Mouse (Mus musculus) heart, postnatal 0 days (tissue): ENCODE data around the gene Cited4. TPM values are rescaled to one million over a fixed set of nuclear protein-coding genes. Genes with fewer than 3 reads are reported as not detected.

Experiments used
- ATAC-seq: fragments of 200-750 bp; cut with Nextera tagmentation; 2 replicates; pipeline ENCODE4 v1.8.0; 2017; ENCODE audit warnings: low read depth, moderate number of reproducible peaks, moderate library complexity; ENCODE audit not compliant: insufficient read depth
- DNase-seq: peaks from one replicate; pipeline ENCODE4 v3.0.0-alpha.2; 2016; ENCODE audit warnings: low spot score
- H3K27ac ChIP-seq: fragments of 300-500 bp; sonication (generic); 2 replicates; pipeline ENCODE4 v1.5.1; 2014; ENCODE audit warnings: low read depth, mild to moderate bottlenecking
- H3K27me3 ChIP-seq: fragments of 300-500 bp; sonication (generic); 2 replicates; pipeline ENCODE4 v1.6.1; 2014; ENCODE audit warnings: low read length, mixed read lengths; ENCODE audit not compliant: control insufficient read depth, insufficient read depth
- H3K36me3 ChIP-seq: fragments of 300-500 bp; sonication (generic); replicated peaks from 2 replicates; pipeline ENCODE4 v1.6.1; 2014; ENCODE audit warnings: low read length, mixed read lengths; ENCODE audit not compliant: control insufficient read depth, insufficient read depth
- H3K4me1 ChIP-seq: fragments of 300-500 bp; sonication (generic); 2 replicates; pipeline ENCODE4 v1.6.1; 2014; ENCODE audit warnings: antibody characterized with exemption; ENCODE audit not compliant: control insufficient read depth, insufficient read depth
- H3K4me2 ChIP-seq: fragments of 300-500 bp; sonication (generic); 2 replicates; pipeline ENCODE4 v1.6.1; 2014; ENCODE audit warnings: low read depth, mild to moderate bottlenecking, low read length, moderate library complexity
- H3K4me3 ChIP-seq: fragments of 300-500 bp; sonication (generic); 2 replicates; pipeline ENCODE4 v1.5.1; 2014; ENCODE audit warnings: low read depth, low read length
- H3K9ac ChIP-seq: fragments of 300-500 bp; sonication (generic); replicated peaks from 2 replicates; pipeline ENCODE4 v1.6.1; 2014; ENCODE audit warnings: low read depth, low read length, mixed read lengths
- H3K9me3 ChIP-seq: fragments of 300-500 bp; sonication (generic); replicated peaks from 2 replicates; pipeline ENCODE4 v1.6.1; 2016; ENCODE audit warnings: low read length; ENCODE audit not compliant: control insufficient read depth
- CTCF ChIP-seq: IDR thresholded peaks from 2 replicates; pipeline ENCODE4 v1.5.1; 2016; ENCODE audit warnings: antibody characterized with exemption, control low read depth, low read depth
- EP300 ChIP-seq: IDR thresholded peaks from 2 replicates; pipeline ENCODE4 v1.6.1; 2016; ENCODE audit warnings: antibody characterized with exemption, low read depth
- WGBS: fragments of 180-500 bp; shearing (Covaris S2); extraction: QIAGEN DNeasy Blood & Tissue Kit; methylation state at CpG from one replicate; pipeline ENCODE4 v1.1.7; 2014; 5-methylcytosine and 5-hydroxymethylcytosine counted together
- polyA plus RNA-seq: library from polyadenylated mRNA; unstranded; fragments of >200 nt; fragmentation: Nextera tagmentation; extraction: Ambion mirVana; gene quantifications from 2 replicates; pipeline ENCODE4 v1.2.1, GENCODE M21; 2015
- total RNA-seq: library from RNA; depleted of rRNA; stranded (reverse); fragments of >200 nt; gene quantifications from 2 replicates; pipeline ENCODE4 v1.2.3, GENCODE M21; 2014; ENCODE audit warnings: low replicate concordance; rRNA removed

Cited4 gene
- 106 and 123 TPM in 2 replicates for total RNA-seq
- polyA plus RNA-seq = 51.0 and 74.0 TPM in 2 replicates

DNA sequence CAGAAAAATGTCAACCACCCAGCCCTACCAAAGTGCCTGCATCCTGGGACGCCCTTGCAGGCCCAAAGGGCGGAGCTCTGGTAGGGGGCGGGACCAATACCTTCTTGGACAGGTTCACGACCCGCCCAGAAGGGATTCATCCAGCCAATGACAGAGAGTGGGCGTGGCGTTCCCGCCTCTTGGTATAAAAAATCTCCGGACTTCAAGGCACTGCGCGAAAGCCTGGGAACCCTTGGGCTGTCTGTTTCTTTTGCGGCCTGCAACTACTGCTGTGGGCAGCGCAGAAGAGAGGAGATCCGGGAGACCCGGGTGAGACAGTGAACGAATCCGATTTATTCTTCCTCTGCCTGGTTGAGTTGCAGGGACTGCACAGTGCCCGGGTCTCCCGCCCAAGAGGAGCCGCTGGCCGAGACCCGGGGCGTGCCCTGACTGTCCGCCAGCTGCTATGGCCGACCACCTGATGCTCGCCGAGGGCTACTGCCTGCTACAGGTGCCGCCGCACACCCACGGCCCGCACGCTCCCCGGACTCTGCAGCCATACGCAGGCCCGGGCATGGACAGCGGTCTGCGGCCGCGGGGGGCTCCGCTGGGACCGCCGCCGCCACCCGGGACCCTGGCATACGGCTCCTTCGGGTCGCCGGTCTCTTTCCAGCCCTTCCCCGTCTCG is at the start of gene Cited4:
Gene Cited4, plus strand, starts transcription at position 215 of the 667 bp plus-strand sequence.
- peak; percentile 90 for ATAC-seq
- H3K27me3 ChIP-seq = no peaks in the 10 kb centered on the region
- no peaks in the 10 kb centered on the region for H3K36me3 ChIP-seq
- H3K4me3 ChIP-seq = peak within 1 kb of the TSS; percentile 84
- H3K9me3 ChIP-seq = no peaks in the 10 kb centered on the region; the same call in 1 of the 2 replicates
- H3K4me2 ChIP-seq = peak within 1 kb of the TSS; percentile 100
- H3K27ac ChIP-seq = peak within 1 kb of the TSS; percentile 93
- TF ChIP-seq EP300 (no peak), CTCF (no peak)
- H3K9ac ChIP-seq = peak within 1 kb of the TSS; percentile 92
- peaks cover 13% of the 10 kb centered on the region; the same call in 1 of the 2 replicates for H3K4me1 ChIP-seq
- DNase-seq = peak; percentile 96
- WGBS = 1% methylated on average over 49 of the region's 50 CpGs

DNA sequence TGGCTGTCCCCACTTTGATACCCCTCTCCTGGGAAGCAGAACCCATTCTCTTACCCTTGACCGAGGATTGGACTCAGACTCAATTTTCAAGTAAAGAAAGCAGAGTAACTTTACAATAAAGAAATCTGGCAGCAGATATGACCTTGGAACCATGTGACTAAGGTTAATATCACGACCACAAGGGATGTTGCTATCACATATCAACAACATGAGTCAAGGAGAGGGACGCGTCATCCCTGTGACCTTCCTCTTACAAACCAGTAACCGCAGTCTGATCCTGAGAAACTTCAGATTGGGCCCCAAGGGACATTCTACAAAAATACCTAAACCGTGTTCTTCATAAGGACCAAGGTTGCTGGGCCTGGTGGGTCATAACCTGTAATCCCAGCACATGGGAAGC is 38.6 kb upstream of the Cited4 start:
- no peaks in the 10 kb centered on the region for H3K36me3 ChIP-seq
- H3K9ac ChIP-seq = no peak overlapping the region
- TF ChIP-seq EP300 = no peak
- no peak for TF ChIP-seq CTCF
- DNase-seq (no peak), ATAC-seq (no peak)
- H3K27me3 ChIP-seq = no peaks in the 10 kb centered on the region
- H3K4me1 ChIP-seq = no peaks in the 10 kb centered on the region
- no peak overlapping the region for H3K4me2 ChIP-seq
- no peaks in the 10 kb centered on the region for H3K9me3 ChIP-seq
- no peak overlapping the region for H3K4me3 ChIP-seq
- WGBS = 64% methylated on average over 6 of the region's 6 CpGs
- no peak overlapping the region for H3K27ac ChIP-seq

DNA sequence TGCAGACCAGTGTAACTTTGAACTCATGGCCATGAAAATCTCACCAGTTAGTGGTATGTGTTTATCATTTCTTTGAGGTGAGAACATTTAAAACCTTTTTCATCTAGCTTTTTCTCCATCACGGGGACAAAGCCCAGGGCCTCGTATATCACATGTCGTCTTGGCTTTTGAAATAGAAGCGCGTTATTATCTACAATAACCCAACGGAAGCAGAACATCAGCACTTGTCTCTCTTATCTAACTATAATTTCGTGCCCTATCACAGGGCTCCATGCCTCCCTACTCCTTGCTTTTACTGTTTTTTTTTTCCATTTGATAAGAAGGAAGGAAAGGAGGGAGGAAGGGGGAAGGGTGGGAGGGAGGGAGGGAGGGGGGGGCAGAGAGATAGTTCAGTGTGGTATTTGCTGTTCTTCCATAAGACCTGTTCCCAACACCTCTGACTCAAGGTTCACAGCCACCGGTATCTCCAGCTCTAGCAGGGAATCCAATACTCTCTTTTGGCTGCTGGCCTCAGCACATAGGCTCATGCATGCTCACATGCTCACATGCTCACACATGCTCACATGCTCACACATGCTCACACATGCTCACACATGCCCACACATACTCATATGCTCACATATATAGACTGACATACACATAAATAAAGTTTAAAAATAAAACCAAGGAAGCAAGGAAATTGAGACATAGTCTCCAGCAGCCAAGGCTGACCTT is 36.0 kb upstream of the Cited4 start:
- no peaks in the 10 kb centered on the region for H3K27me3 ChIP-seq
- no peak overlapping the region for H3K4me2 ChIP-seq
- ATAC-seq (no peak), DNase-seq (no peak)
- H3K27ac ChIP-seq = no peak overlapping the region
- no peak overlapping the region for H3K9ac ChIP-seq
- 13% methylated on average over 8 of the region's 8 CpGs for WGBS
- no peaks in the 10 kb centered on the region for H3K4me1 ChIP-seq
- no peaks in the 10 kb centered on the region for H3K9me3 ChIP-seq
- no peak for TF ChIP-seq EP300
- TF ChIP-seq CTCF = no peak
- H3K36me3 ChIP-seq = no peaks in the 10 kb centered on the region
- H3K4me3 ChIP-seq = no peak overlapping the region

DNA sequence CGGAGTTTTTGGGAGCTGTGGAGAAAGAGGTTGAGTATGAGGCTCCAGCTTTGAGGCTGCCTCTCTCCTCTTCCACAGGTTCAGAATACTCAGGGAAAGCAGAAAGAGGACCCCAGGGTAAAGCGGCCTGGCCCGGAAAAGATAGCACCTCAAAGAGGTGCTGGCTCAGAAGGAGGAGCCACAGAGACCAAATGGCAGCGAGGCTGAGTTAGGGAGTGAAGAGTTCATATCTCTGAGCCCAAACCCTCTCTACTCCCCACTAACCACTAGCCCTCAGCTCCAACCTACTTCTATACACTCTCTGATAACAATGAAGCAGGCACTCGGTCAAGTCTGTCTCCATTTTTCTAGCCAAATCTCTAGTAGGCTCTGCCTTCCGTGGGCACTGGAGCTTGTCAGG is 34.5 kb upstream of the Cited4 start:
- H3K4me3 ChIP-seq = no peak overlapping the region
- no peaks in the 10 kb centered on the region for H3K9me3 ChIP-seq
- no peak overlapping the region for H3K4me2 ChIP-seq
- 45% methylated on average over 6 of the region's 6 CpGs for WGBS
- DNase-seq = no peak
- no peak for ATAC-seq
- TF ChIP-seq CTCF (no peak), EP300 (no peak)
- H3K36me3 ChIP-seq = no peaks in the 10 kb centered on the region
- H3K4me1 ChIP-seq = no peaks in the 10 kb centered on the region
- H3K9ac ChIP-seq = no peak overlapping the region
- no peaks in the 10 kb centered on the region for H3K27me3 ChIP-seq
- H3K27ac ChIP-seq = no peak overlapping the region

DNA sequence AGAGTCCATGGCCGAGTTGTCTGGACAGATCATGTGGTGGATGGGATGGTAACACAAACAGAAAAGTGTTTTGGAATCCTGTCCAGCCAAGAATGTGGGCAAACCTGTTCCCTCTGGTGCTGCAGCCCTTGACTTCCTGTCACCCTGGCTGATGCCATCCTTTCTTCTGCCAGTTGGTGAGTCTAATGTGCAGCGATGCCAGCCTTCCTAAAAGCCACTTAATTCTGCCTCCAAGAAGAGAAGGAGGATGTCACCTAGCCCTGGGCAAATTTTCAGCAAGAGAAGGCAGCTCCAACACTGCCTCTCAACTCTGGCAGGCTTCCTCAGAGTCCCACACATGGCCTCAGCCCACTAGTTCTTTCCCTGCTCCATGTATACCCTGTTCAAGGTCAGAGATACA is 31.0 kb upstream of the Cited4 start:
- Histone ChIP-seq H3K27me3 (no peaks in the 10 kb centered on the region), H3K4me3 (no peak overlapping the region), H3K4me1 (no peaks in the 10 kb centered on the region), H3K9ac (no peak overlapping the region), H3K4me2 (no peak overlapping the region), H3K9me3 (no peaks in the 10 kb centered on the region), H3K36me3 (no peaks in the 10 kb centered on the region), H3K27ac (no peak overlapping the region)
- DNase-seq (no peak), ATAC-seq (no peak)
- TF ChIP-seq CTCF (no peak), EP300 (no peak)
- WGBS = 57% methylated on average over 2 of the region's 2 CpGs
